Mouse (Mus musculus) cortical plate, adult 2 months (tissue): ENCODE data around the gene Abca2. TPM values are rescaled to one million over a fixed set of nuclear protein-coding genes. Genes with fewer than 3 reads are reported as not detected.

ENCODE experiments used
- H3K27ac ChIP-seq: fragments of 200-500 bp; 2 replicates; pipeline ENCODE4 v1.5.1; 2012; ENCODE audit warnings: low read length, control low read depth, inconsistent platforms; ENCODE audit not compliant: insufficient read depth
- H3K4me1 ChIP-seq: fragments of 200-500 bp; 2 replicates; pipeline ENCODE4 v1.6.1; 2011; ENCODE audit warnings: low read length; ENCODE audit not compliant: control insufficient read depth, insufficient read depth
- H3K4me3 ChIP-seq: fragments of 200-500 bp; 2 replicates; pipeline ENCODE4 v1.5.1; 2011; ENCODE audit warnings: mild to moderate bottlenecking, low read length, control low read depth; ENCODE audit not compliant: insufficient read depth
- CTCF ChIP-seq: fragments of 200-500 bp; IDR thresholded peaks from 2 replicates; pipeline ENCODE4 v1.5.1; 2011; ENCODE audit warnings: mild to moderate bottlenecking, control low read depth, low read length; ENCODE audit not compliant: insufficient read depth; ENCODE audit errors: extremely low read depth
- POLR2A ChIP-seq: fragments of 200-500 bp; IDR thresholded peaks from 2 replicates; pipeline ENCODE4 v1.6.1; 2011; ENCODE audit warnings: mild to moderate bottlenecking, low read length, control low read depth; ENCODE audit not compliant: insufficient read depth; ENCODE audit errors: extremely low read depth
- polyA plus RNA-seq: library from polyadenylated mRNA; depleted of rRNA; stranded (reverse); fragments of >200 nt; gene quantifications from 2 replicates; pipeline ENCODE4 v1.2.3, GENCODE M21; 2012; rRNA removed

Gene Abca2
- polyA plus RNA-seq = 105 and 109 TPM in 2 replicates

DNA sequence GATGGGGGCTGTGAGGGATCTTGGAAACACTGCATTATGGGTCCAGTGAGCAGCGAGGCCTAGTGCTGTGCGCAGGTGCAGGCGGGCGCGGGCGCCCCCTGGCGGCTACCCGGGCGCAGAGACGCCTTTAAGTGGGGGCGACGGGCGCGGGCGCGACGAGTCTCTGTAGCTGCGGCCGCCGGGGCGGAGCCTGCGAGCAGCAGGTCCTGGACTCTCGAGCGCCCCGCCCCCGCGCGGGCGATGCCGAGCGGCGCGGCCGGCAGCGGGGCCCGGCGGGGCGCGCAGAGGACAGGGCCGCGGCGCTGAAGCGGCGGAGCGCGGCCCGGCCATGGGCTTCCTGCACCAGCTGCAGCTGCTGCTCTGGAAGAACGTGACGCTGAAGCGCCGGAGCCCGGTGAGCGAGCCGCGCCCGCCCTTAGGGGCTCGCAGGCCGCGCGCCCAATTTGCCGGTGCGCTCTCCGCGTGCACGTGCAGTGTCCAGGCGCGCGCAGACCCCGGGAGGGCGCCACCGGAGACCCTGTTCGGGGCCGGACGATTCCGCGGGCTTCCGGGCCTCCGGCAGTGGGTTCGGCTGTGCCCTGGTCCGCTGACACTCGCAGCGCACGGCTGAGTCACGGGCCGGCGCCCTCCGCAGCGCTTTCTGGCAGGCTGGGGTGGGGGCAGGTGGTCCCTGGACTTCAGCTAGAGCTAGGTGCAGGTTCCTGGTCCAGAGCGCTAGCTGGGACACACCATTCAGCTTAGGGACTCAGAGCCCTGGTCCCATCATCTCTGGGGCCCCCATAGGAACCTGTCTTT lies at the start of gene Abca2:
Gene Abca2 (plus strand): TSS at position 262 of the 795 bp plus-strand sequence.
- Histone ChIP-seq H3K4me3 (peak within 1 kb of the TSS; percentile 84), H3K4me1 (peaks cover 5% of the 10 kb centered on the region), H3K27ac (peak within 1 kb of the TSS; percentile 73)
- peak; percentile 46; the same call in 1 of the 2 replicates for TF ChIP-seq POLR2A
- TF ChIP-seq CTCF = peak; percentile 51

DNA sequence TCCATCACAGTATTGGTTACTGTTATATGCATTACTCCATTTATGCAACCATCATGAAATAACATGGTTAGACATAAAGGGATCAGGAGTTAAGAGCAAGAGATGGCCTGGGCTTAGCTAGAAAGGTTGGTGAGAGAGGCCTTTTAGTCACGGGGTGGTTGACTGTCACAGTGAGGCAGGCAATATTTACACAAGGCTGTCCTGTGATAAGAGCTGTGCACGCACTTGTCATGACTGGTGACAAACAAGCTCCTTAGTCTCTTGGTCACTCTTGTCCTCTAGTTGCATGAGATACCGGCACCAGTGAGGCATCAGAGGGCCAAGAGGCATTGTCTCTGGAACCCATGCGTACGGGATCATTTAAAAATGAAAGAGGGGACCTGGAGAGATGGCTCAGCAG lies 44.0 kb upstream of the Abca2 start:
- TF ChIP-seq POLR2A = no peak
- TF ChIP-seq CTCF = no peak
- Histone ChIP-seq H3K4me1 (no peaks in the 10 kb centered on the region), H3K27ac (no peak overlapping the region), H3K4me3 (no peak overlapping the region)

DNA sequence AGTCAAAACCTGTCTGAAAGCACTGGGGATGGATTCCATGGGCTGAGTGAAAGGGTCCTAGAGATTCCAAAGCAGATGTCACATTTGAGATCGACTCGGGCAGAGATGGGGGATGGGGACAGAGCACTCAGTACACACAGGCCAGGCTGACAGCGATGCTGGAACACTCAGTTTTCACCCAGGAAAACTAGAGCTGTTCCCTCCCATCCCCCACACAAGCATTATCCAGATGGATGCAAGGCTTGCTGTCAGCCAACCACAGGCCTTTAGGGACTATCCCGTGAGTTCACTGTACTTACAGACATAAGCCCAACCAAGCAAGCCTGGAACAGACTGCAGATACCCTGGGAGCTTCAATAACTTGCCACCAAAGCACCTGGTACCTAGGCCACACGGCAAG lies 37.2 kb upstream of the Abca2 start:
- no peaks in the 10 kb centered on the region; the same call in 1 of the 2 replicates for H3K4me1 ChIP-seq
- H3K27ac ChIP-seq = no peak overlapping the region
- H3K4me3 ChIP-seq = no peak overlapping the region
- TF ChIP-seq CTCF (no peak), POLR2A (no peak)

DNA sequence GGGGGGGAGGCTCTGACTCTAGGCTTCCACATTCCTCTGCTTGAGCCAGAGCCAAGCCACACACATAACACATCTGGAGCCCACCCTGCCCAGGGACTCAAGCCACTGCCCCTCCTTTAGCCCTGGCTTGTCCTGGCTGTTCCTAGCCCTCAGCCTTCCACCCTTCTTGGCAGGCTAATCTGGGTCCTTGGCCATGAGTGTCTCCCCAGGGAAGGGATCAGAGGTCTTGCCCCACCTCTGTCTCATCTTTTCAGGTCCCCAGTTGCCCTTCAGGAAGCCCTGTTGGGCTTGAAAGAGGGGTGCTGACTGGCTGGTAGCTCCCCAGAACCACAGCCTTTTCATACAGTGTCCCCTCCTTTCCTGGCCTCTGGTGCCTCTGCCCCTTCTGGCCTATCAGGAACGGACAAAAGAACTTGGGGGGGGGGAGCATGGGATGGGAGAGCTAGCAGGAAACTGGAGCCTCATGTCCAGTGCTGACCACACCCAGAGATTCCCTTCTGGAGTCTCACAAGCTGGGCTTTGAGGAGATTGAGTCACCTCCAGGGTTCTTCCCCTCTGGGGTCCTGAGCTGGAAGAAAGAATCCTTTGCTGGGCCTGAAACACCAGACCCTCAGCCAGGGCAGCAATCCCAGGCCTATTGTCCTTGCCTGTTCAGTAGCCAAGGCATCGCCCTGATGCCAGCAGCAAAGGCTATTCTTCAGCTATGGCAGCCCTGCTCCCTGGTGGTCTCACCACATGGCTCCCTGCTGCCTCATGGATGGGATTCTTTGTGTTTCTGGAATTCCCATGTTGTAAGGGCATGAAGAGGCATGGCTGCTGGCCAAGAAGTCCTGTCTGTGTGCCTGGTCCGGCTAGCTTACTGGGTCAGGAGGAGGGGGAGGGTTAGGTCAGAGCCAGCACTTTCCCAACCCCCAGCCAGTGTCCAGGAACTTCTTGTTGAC lies 34.0 kb upstream of the Abca2 start:
- H3K4me3 ChIP-seq = no peak overlapping the region
- peak overlapping the region; percentile 14; the same call in 1 of the 2 replicates for H3K27ac ChIP-seq
- TF ChIP-seq CTCF (no peak), POLR2A (no peak)
- H3K4me1 ChIP-seq = no peaks in the 10 kb centered on the region; the same call in 1 of the 2 replicates

- H3K27ac ChIP-seq = peak within 1 kb of the TSS; percentile 14
- no peaks in the 10 kb centered on the region; the same call in 1 of the 2 replicates for H3K4me1 ChIP-seq
- no peak for TF ChIP-seq POLR2A
- no peak for TF ChIP-seq CTCF
- peak within 1 kb of the TSS; percentile 20; the same call in 1 of the 2 replicates for H3K4me3 ChIP-seq
Measured at GRCm38 (mm10) chr2:25395721-25396596, 32.5 kb upstream of the Abca2 start, which contains the start of gene Entpd2. Entpd2 (plus strand) TSS chr2:25395874.

DNA sequence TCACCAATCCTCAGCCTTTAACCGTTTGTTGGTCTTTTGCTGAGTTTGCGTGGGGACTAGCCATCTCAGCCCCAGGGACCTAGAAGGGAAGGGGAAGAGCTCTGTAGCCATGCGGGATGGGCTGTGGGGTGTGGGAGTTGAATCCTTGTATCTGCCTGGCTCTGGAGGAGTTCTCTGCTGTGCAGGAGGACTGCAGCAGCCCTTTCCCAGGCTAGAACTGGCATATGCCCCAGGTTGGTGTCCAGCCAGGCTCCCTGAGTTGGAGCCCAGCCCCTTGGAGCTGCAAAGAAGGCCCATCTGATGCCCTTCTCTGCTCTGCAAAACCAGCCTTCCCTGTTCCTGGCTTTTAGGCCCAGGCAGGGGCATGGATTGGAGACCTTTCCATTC lies 31.9 kb upstream of the Abca2 start:
- TF ChIP-seq CTCF (no peak), POLR2A (no peak)
- peak overlapping the region; percentile 20; the same call in 1 of the 2 replicates for H3K4me3 ChIP-seq
- no peaks in the 10 kb centered on the region; the same call in 1 of the 2 replicates for H3K4me1 ChIP-seq
- H3K27ac ChIP-seq = 0 out of 2 replicates have a peak overlapping the region, but pooled peaks have one; percentile 5

- Histone ChIP-seq H3K27ac (no peak overlapping the region), H3K4me3 (no peak overlapping the region; the same call in 1 of the 2 replicates), H3K4me1 (no peaks in the 10 kb centered on the region; the same call in 1 of the 2 replicates)
- no peak for TF ChIP-seq CTCF
- TF ChIP-seq POLR2A = no peak
Measured at GRCm38 (mm10) chr2:25397010-25397409, 31.5 kb upstream of the Abca2 start.

DNA sequence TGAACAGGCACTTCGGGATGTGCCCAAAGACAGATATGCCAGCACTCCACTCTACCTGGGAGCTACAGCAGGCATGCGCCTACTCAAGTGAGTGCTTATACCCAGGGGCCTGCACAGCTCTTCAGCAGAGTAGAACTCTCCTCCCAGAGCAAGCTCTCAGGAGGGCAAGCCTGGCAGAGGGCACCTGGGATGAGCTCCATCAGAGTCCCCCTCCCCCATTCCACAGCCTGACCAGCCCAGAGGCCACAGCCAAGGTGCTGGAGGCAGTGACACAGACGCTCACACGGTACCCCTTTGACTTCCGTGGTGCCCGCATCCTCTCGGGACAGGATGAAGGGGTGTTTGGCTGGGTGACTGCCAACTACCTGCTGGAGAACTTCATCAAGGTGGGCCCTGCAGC lies 30.4 kb upstream of the Abca2 start:
- TF ChIP-seq CTCF (no peak), POLR2A (no peak)
- no peak overlapping the region for H3K4me3 ChIP-seq
- no peaks in the 10 kb centered on the region; the same call in 1 of the 2 replicates for H3K4me1 ChIP-seq
- no peak overlapping the region for H3K27ac ChIP-seq

- Histone ChIP-seq H3K4me3 (no peak within 1 kb of the TSS), H3K4me1 (no peaks in the 10 kb centered on the region; the same call in 1 of the 2 replicates), H3K27ac (no peak within 1 kb of the TSS)
- TF ChIP-seq POLR2A = no peak
- no peak for TF ChIP-seq CTCF
Measured at GRCm38 (mm10) chr2:25399051-25399450, 29.5 kb upstream of the Abca2 start, which contains the start of gene Npdc1. Npdc1 (plus strand) TSS chr2:25399351.
